Mouse (Mus musculus) kidney, adult 9 months (tissue): ENCODE data around the gene Nfatc4.

ENCODE experiments used
- DNase-seq: peaks from one replicate; pipeline ENCODE4 v3.0.0; 2022

Nfatc4 gene

DNA sequence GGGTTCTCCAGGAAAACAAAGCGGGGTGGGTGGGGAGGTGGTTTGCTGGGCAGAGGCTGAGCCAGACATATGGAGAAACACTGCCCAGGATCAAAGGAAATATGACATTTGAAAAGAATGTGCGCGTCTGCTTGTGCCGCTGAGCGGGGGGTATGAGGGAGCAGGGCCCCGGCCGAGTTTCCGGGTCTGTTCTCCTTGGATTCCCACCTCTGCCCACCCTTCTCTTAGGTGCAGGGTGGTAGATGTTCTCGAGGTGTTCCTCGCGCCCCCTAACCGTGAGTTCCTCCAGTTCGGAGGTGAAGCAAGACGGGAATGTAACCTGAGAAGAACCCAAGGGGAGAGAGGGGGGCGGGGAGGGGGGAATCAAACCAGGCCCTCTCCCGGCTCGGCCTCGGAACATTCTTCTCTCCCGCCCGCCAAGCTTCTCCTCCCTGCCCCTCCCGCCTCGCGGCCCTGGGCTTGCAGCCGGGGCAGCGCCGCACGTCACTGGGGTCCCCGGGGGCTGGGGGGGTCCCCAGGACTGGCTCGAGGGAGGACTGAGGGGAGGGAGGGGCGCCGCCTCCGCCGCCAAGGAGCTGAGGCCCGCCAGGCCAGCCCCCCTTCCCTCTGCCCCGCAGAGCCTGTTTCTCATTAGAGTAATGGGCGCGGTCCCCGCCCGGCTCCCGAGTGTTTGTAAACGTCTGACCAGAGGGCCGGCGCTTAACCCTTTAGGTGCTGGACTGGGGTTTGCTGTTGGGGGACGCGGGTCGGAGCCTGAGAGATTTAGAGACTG is at the start of gene Nfatc4:
TSS of gene Nfatc4 (plus strand) at position 154 of the 772 bp plus-strand sequence.
- peak; percentile 62 for DNase-seq

DNA sequence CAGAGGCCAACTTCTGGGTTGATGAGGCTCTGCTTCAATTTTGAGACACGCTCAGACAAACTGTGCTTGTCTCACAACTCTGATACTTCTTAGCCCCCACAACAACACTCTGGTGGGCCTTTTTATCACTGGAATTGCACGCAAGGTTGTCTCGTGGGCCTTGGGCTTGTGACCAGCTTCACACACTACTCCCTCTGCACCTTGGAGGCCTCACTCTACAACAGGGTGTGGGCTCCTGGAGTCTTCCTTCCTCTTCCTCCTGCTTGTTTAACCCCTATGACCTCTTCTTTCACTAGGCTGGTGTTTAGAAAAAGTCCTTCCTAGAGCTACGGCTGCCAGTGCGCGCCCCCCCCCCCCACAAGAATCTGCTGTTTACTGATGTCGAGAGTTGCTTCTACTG is 46.2 kb upstream of the Nfatc4 start:
- no peak for DNase-seq

DNA sequence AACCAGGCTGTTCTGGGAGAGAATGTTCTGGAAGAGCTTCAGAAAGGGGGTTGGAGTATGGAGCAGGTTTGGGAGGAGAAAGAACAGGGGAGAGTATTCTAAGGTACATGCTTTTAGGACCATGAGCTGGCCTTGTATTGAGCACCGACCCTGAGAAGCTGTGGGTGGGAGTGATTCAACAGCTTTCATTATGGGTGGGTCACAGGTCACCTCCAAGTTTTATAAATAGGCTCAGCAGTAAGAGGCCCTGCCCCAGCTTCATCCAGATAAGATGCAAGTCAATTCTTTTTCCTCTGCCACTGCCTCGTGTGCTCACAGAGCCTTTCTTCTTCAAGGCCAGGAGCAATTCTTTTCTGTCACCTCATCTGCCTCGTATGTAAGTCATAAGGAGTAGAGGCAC is 45.8 kb upstream of the Nfatc4 start:
- DNase-seq: no peak

DNA sequence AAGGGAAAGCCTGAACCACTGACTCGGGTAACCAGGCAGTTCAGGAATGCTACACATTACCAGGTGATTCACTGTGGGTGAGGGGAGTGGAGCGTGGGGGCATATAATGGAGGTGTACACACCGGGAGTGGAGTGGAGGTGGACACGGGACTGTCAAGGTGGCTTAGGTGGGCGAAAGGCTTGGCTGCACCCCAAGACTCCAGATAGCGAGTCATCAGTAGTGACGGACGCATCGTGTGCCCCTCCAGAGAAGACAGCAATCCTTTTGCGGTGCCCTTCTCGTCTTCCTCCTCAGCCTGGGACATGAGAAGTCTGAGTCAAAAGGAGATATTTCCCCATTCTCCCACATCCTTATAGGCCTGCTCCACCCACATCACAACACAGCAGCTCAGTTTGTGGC is 45.1 kb upstream of the Nfatc4 start:
- DNase-seq: no peak

DNA sequence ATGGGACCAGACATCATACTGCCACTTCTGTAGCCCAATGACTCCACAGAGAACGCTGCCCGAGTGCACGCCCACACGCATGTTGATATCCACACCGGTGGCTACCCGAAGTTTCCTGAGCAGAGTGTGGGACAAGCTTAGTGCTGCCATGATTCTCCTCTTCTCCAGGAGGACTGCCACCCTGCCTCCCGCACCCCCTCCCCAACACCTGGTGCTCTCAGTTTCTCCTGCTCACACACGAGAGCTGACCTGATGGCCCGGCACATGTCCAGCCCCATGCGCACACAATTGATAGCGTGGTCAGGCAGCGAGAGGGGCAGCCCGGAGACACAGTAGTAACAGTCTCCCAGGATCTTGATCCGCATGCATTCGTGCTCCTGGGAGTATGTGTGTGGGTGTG is 44.3 kb upstream of the Nfatc4 start:
- DNase-seq: no peak

DNA sequence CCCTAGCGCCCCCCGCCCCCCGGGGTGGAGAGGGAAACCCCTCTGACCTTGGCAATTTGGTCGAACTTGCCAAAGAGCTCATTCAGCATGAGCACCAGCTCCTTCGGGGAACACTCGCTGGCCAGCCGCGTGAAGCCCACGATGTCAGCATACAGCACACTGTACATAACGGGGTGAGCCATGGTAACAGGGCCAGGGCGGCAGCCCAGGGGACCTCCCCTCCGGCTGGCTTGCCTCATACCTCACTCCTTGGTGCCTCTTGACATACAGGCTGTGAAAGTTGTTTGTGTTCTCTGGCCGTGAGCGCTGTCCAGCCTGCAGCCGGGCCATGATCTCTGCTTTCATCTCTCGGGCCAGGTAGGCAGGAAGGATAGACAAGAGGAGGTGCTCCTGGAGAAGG is 43.3 kb upstream of the Nfatc4 start:
- no peak for DNase-seq

DNA sequence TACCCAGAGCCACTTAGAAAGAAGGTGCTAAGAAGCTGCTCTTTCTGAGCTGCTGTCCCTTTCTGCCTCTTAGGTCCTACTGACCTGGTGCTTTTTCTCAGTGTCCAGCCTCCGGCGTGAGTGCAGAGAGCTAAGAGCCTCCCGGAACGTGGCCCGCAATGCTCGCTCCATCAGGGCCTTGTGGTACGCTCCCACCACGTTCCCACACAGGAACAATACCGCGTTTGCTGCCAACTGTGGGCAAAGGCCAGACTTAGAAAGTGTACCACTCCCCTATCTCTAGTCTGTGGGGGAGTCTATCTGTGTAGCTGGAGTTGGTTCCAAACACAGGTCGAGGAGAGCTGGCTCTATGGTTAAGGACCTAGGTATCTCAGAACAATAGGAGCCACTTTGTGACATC is 42.2 kb upstream of the Nfatc4 start:
- DNase-seq: no peak

DNA sequence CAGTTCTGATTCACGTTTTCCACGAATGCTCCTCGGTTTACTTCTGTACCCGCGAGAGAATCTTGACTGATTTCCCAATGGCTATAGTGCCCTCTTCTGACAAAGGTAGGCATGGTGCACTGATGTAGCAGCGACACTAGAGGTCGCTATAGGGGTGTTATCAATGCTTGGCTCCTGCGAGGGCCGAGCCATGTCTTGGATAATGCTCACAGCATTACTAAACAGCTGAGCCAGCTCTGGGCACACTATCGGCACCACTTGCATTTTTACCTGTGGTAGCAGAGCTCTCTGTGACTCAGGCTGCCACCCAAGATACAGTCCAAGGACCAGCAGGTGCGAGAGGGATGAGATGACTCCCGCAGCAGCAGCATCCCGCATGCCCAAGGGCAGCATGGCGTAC is 41.6 kb upstream of the Nfatc4 start:
- peak; percentile 79 for DNase-seq

DNA sequence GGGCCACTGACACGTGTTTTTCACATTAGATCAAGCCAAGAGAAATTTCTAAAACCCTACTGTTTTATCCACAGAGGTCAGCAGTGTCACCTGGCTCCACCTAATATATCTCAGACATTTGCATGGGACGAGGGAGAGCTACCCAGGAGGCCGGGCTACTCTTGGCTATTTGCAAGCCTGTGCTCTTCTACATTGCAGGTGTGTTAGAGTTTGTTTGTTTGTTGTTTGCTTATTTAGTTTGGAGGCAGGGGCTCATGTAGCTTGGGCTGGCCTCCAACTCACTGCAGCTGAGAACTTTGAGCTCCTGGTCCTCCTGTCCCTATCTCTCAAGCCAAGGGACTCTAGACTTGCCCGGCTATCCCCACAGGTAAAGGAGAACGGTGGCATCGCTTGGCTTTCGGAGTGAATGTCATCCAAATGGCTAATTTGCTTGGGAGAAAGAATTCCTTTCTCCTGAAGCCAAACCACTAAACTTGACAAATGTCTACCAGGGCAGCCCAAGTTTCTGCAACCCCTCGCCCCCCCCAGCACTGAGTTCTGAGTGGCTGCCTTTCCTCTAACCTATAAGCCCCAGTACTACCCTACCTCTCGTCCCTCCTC is 40.5 kb upstream of the Nfatc4 start:
- peak; percentile 1 for DNase-seq

DNA sequence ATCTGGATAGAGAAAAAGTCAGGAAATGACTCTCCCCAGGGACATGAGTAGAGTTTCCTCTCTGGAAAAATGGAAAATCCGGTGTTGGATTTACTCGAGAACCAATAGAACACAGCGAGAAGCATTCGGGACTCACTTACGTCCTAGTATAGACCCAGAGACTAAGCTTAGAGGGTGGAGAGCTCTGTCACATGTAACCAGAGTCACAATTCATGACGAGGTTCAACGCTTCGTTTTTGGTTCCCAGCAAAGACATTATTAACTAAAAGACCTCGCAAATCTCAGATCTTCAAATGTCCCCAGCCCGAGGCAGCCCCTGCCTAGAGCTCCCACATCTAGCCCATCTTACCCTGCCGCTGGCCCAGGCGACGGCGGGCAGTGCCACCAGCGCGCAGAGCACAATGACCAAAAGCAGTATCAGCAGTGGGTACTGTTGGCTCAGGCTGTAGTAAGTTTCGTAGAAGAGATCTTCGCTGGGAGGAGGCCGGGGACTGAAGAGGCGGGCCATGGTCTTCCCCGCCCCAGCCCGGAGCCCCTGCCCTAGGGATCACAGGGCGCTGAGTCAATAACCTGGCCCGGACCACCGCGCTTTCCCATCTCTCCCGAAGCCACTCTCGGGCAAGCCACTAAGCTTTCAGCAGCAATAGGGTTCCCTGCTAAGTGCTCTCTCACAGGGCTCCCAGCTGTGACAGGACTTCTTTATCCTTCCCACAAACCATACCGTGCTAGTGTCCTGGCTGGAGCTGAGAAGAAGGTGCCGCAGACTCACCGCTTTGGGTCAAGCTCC is 39.6 kb upstream of the Nfatc4 start:
- DNase-seq: peak; percentile 67

DNA sequence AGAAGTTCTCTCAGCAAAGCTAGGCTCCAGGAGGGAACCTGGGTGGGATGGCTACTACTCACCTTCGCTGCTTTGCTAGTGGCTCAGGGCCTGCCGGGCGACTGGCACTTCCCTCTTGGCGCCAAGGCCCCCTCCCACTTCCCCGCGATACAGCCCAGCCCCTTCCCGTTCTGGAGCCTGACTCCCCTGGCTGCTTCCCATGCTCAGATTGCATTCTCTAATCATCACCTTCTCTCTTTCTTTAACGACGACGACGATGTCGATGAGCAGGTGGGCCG is 39.0 kb upstream of the Nfatc4 start, which contains the start of gene Adcy4:
TSS of gene Adcy4 (minus strand) at position 138 of the 278 bp plus-strand sequence.
- peak; percentile 5 for DNase-seq

DNA sequence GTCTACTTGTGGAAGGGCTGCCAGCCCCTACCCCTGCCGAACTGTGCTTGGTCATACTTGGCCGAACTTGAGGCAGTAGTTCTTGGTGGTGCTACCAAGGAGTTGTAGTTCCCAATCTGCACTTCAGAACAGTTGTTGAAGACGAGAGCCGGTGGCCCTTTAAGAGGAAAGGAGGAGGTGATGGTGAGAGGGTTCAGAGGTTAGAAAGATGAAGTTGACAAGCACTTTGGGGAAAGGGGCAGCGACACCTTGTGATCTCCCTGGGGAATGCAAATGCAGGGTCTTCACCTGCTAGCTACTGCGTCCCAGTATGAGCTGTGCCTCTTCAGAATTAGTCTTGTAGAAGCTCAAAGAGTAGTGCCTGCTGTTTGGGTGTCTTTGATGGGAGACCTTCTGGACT is 37.7 kb upstream of the Nfatc4 start:
- peak; percentile 6 for DNase-seq

DNA sequence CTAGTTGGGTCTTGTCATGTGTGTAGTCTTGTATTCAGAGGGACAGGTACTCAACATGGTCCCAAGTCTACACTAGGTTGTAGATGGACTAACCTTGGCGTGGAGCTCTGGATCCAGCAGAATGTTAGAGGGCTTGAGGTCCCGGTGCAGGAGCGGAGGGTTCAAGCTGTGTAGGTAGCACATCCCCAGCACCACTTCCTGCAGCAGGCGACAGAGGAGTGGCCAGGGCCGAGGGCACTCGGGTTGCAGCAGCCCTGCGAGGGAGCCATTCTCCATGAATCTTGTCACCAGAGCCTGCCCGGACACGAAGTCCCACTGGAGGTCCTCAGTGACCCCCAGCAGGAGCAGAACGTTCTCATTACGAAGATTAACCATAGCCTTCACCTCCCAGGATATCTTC is 35.2 kb upstream of the Nfatc4 start:
- DNase-seq: peak; percentile 0

DNA sequence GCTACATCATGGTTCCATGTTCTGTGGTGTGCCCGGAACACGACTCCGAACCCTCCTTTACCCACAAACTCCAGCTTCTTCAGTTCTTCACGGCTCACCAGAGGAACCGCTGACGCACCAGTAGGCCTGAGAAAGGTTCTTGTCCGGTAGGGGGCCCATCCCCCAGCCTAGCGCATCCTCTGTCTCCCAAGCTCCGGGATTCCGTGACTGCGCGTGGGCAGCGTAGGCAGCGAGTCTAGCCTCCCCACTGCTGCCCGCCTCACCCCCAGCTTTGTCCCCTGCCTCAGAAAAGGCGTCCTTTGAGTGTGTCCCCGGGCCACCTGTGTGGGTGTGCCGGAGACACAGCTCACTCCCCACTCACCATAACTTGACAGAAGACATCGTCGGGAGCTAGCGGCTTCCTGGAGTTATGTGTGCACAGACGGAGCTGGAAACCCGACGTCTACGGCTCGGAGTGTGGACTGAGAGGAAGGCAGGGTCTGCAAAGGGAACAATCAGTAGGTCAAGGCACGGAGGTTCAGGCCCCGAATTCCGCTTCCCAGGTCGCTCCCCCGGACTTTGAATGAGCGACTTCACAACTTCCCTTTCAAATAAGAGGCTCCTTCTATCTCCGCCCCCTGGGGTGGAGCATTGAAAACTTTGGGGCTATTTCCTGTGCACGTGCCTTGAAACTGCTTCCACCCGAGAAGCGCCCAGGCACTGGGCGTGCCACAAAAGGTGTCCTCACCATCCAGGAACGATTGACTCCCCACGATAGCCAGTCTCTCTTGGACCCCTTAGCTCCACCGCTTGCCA is 34.5 kb upstream of the Nfatc4 start, which contains the start of gene Ripk3:
TSS of gene Ripk3 (minus strand) at position 610 of the 795 bp plus-strand sequence.
- peak; percentile 33 for DNase-seq

DNA sequence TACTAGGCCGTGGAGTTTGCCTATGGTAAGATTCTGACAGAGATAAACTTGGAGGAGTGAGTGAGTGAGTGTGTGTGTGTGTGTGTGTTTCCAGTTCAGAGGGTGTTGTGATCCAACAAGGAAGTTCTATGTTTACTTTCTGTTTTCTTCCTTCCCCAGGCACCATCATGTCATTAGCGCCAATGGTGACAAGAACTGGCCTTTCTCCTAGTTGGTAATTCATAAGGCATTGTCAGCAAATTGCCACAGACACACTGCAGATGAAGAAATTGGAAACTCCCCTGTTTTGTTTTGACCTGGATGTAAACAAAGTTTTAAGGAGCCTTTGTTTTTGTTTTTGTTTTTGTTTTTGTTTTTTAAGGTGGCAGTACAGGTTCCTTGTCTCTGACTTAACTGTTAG is 29.5 kb upstream of the Nfatc4 start:
- no peak for DNase-seq

DNA sequence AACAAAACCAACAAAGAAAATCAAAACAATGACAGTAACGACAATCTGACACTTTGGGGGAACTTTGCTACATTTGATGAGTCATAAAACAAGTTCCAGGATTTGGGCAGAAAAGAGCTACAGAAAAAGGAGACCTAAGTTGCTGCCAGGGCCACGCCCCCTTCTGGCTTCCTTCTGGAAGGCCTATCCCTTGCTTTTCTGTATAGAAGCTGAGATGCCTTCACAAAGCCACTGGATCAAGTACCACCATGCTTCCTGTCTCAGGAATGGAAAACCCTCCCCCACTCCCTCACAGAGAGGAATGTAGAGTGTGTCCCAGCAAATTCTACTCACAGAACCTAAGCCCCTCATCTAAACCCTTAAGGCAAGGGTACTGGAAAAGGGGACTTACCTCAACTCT is 29.0 kb upstream of the Nfatc4 start:
- DNase-seq: peak; percentile 3

DNA sequence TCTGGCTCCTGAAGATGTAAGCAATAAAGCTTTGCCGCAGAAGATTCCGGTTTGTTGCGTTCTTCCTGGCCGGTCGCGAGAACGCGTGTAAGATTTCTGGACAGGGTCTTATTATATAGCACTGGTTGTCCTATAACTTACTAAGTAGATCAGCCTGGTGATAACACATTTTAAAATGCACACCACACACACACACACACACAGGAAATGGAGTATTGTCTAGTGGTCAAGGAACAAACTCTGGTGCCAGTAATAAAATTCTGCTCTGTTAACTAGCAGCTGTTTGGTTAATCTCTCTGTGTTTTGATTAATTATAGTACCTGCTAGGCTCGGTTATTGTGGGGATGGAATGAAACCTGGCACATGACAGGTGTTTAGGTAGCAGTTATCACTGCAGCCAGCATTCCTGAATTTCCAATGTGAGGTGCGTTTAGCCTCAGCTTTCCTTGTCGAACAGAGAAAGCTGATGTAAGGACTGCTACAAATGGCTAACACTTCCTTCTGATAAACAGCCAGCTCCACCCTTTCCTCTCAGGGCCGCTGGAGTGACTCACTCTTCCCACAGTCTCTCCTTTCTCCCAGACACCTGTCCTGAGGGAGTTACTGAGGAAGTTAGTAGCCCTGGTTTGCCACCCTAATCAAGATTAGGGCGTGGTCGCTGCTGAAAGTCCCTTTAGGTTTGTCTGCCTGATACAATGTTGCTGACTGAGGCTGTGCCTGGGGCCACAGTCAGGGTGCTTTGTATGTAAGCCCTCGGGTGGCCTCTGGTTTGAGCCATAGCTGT is 27.4 kb upstream of the Nfatc4 start:
- peak; percentile 2 for DNase-seq

DNA sequence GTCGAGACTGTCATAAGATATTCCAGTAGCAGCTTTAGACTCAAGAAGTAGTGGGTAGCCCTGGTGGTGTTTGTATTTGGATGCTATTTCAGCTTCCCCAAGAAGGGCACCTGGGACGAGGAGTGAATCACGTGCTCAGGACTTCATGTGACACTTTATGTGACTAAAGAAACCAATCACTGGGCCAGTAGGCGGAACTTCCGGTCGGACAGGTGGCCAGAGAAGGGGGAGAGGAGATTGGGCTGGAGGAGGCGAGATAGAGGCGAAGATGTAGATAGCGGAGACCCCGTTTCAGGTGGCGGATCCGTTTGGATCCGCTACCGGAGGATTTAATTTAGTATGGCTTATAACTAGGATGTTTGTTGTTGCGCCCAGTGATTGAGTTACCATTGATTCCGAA is 8.1 kb upstream of the Nfatc4 start:
- peak; percentile 90 for DNase-seq

DNA sequence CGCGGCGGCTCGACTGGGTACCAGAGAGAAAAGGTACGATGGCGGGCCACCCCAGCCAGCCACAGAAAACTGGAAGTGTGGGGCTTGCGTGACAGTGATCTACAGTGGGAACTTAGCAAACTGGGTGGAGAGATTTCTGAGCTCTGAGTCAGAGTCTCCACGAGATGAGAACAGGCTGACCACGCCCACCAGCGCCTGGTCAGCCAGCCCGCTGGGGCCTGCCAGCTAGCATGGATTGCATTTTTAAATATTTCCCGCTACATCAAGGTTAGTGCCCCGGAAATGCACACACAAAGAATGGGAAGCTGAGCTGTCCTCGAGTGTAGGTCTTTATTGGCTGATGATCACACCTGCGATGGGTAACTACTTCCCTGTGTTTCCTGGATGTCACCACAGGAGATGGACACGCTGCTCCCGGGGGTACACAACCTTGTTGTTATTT is 7.6 kb upstream of the Nfatc4 start:
- DNase-seq: peak; percentile 71

DNA sequence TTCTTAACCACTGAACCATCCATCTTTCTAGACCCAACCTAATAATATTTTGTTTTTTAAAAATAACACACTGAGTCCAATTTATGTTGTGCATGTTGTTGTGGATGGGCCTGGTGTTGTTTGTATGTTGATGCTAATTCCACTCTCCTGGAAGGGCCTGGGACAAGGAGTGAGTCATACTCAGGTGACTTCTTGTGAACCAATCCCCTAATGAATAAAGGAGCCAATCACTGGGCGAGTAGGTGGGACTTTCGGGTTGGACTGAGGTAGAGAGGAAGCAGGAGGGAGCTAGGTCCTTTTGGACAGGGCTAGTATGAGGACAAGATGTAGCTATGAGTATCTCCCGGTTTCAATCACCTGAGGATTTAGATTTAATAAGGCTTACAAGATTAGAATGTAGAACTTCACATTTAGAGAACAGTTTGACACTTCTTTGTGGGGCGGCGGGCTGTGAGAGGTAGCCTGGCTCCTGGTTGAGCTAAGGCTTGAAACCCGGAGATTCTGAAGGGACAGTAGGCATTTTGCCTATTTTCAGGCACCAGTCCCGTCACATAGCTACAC is 3.0 kb upstream of the Nfatc4 start:
- DNase-seq: no peak

DNA sequence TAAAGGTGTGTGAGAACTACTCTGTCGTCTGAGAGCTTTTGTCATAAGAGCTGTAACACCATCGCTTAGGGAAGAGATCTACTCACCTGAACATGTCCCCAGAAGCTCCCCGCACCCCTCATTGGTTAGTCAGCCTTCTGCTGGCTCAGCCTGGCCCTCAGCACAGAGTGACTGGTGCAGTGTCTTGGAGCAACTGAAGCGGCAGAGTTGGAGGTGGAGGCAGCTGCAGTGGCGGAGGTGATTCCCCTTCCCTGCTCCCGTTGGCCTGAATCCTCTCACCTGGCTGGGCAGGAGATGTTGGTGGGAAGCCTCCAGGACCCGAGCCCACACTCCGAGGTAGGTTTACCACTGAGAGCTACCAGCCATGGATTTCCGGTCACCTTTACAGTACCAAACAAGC is 2.4 kb upstream of the Nfatc4 start:
- DNase-seq: no peak

DNA sequence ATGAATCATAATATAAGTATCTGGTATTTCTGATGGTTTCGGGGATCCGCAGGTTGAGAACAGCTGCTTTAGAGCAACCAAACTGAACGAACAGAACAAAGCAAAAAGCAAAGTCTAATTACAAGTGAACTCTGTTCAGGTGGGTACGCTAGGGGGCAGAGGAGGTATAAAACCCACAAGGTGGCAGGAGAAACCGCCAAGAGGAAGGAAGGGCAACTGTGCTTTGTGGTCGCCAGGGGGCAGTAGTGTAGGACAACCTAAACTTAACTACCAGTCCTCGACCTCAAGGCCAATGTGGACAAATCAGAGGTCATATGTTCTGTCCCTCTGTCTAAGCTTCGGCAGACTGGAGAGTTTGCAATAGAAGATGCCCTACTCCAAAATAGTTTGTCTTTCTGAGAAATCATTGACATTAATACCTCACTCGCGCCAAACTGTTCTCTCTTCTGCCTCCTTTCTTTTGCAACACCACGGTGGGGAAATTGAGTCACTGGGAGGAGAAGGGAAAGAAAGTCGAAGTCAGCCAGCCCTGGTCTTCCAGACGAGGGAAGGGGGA is 431 bp upstream of the Nfatc4 start:
- DNase-seq: peak; percentile 92
